In the genomic region with DNA sequence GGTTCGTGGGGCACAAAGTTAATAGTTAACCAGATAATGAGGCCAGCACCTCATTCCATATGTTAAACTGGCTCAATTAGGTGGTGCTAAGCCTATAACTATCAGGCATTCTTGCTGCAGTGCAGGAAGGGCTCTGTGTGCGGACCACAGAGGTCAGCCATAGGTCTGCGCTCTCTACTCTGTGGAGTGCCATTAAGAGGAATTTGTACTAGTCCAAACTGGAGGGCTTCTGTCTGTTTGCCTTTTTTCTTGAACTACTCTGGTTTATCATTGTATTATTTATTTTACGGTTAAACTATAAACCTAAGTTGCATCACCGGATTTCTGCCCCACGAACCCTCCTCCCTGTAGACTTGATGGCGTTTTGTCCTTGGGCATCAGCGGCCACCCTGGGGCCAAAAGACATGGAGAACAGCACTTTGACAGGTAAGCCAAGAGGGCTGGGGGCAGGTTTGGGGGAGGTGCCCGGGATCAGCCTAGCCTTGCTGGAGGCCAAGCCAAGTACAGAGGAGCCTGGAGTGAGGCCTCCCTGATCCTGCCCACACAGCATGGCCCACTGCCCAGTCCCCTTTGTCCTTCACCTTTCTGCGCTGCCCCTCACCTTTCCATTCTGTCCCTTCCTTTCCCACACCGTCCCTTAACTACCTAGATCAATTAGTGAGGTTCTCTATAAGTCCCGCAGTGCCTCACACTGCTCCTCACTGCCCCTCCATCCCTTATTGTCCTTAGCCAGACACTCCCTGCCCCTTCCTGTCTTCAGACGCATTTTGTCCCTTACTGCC, we compare ENCODE assay signal across 8 mouse cellular contexts. TPM values are rescaled to one million over a fixed set of nuclear protein-coding genes. Genes with fewer than 3 reads are reported as not detected.
DNase-seq lines count a peak whose midpoint lies in the region; ATAC-seq lines count a peak whose summit lies in the region.

A gene (plus strand): TSS at position 240 of the 782 bp plus-strand sequence.

- no peaks in the 10 kb centered on the region for H3K9me3 ChIP-seq in megakaryocyte, embryonic 14.5 days
- no peaks in the 10 kb centered on the region for H3K9me3 ChIP-seq in embryonic facial prominence, embryonic 10.5 days
- H3K9me3 ChIP-seq in heart, embryonic 13.5 days: no peaks in the 10 kb centered on the region
- H3K9me3 ChIP-seq in kidney, embryonic 16.5 days (ENCODE audit: low read length): no peaks in the 10 kb centered on the region
- H3K9me3 ChIP-seq in liver, embryonic 15.5 days (replicated peaks): no peaks in the 10 kb centered on the region
- no peaks in the 10 kb centered on the region for H3K9me3 ChIP-seq in neural tube, embryonic 15.5 days (replicated peaks)

- peak within 1 kb of the TSS; percentile 82 for H3K4me2 ChIP-seq in heart, embryonic 13.5 days
- peak within 1 kb of the TSS; percentile 68 for H3K4me2 ChIP-seq in kidney, embryonic 16.5 days (replicated peaks; ENCODE audit: low read depth, low read length)
- H3K4me2 ChIP-seq in liver, embryonic 15.5 days: peak within 1 kb of the TSS; percentile 71
- peak within 1 kb of the TSS; percentile 77 for H3K4me2 ChIP-seq in neural tube, embryonic 15.5 days

- peak within 1 kb of the TSS; percentile 93 for H3K4me3 ChIP-seq in megakaryocyte, embryonic 14.5 days (replicated peaks)
- H3K4me3 ChIP-seq in embryonic facial prominence, embryonic 10.5 days: peak within 1 kb of the TSS; percentile 92
- H3K4me3 ChIP-seq in heart, embryonic 13.5 days: peak within 1 kb of the TSS; percentile 79
- H3K4me3 ChIP-seq in kidney, embryonic 16.5 days (ENCODE audit: low read length): peak within 1 kb of the TSS; percentile 86
- peak within 1 kb of the TSS; percentile 63 for H3K4me3 ChIP-seq in liver, embryonic 15.5 days (replicated peaks)
- H3K4me3 ChIP-seq in neural tube, embryonic 15.5 days (replicated peaks): peak within 1 kb of the TSS; percentile 89

- DNase-seq in embryonic facial prominence, embryonic 10.5 days (ENCODE audit: low spot score): peak; percentile 25
- DNase-seq in spleen, postnatal 4 days (ENCODE audit: low spot score in 2 of 2): no peak

- H3K36me3 ChIP-seq in megakaryocyte, embryonic 14.5 days (replicated peaks; ENCODE audit: low read length): no peaks in the 10 kb centered on the region
- 0 out of 2 replicates have a peak, but pooled peaks cover 2% of the 10 kb centered on the region for H3K36me3 ChIP-seq in embryonic facial prominence, embryonic 10.5 days (replicated peaks)
- H3K36me3 ChIP-seq in heart, embryonic 13.5 days: no peaks in the 10 kb centered on the region
- H3K36me3 ChIP-seq in kidney, embryonic 16.5 days (ENCODE audit: insufficient read depth, low read length): no peaks in the 10 kb centered on the region
- H3K36me3 ChIP-seq in liver, embryonic 15.5 days (replicated peaks): no peaks in the 10 kb centered on the region
- no peaks in the 10 kb centered on the region for H3K36me3 ChIP-seq in neural tube, embryonic 15.5 days

- peak within 1 kb of the TSS; percentile 98 for H3K27ac ChIP-seq in embryonic facial prominence, embryonic 10.5 days (replicated peaks)
- H3K27ac ChIP-seq in heart, embryonic 13.5 days (replicated peaks): peak within 1 kb of the TSS; percentile 98
- peak within 1 kb of the TSS; percentile 90 for H3K27ac ChIP-seq in kidney, embryonic 16.5 days (ENCODE audit: low read length)
- peak within 1 kb of the TSS; percentile 81 for H3K27ac ChIP-seq in liver, embryonic 15.5 days (replicated peaks)
- peak within 1 kb of the TSS; percentile 98 for H3K27ac ChIP-seq in neural tube, embryonic 15.5 days (replicated peaks)

- 41% methylated on average over 13 of the region's 13 CpGs for WGBS in embryonic facial prominence, embryonic 10.5 days
- 54% methylated on average over 13 of the region's 13 CpGs for WGBS in heart, embryonic 13.5 days
- WGBS in kidney, embryonic 16.5 days: 44% methylated on average over 13 of the region's 13 CpGs
- 52% methylated on average over 13 of the region's 13 CpGs for WGBS in liver, embryonic 15.5 days (ENCODE audit: insufficient replicate concordance)
- 42% methylated on average over 13 of the region's 13 CpGs for WGBS in neural tube, embryonic 15.5 days

- H3K9ac ChIP-seq in heart, embryonic 13.5 days: peak within 1 kb of the TSS; percentile 98
- peak within 1 kb of the TSS; percentile 95 for H3K9ac ChIP-seq in kidney, embryonic 16.5 days (replicated peaks; ENCODE audit: low read length)
- H3K9ac ChIP-seq in liver, embryonic 15.5 days: peak within 1 kb of the TSS; percentile 7; the same call in 1 of the 2 replicates
- peak within 1 kb of the TSS; percentile 53 for H3K9ac ChIP-seq in neural tube, embryonic 15.5 days (replicated peaks)

- H3K27me3 ChIP-seq in megakaryocyte, embryonic 14.5 days (replicated peaks): peaks cover 70% of the 10 kb centered on the region
- H3K27me3 ChIP-seq in embryonic facial prominence, embryonic 10.5 days (replicated peaks; ENCODE audit: low read depth, poor library complexity, severe bottlenecking): peaks cover 15% of the 10 kb centered on the region
- H3K27me3 ChIP-seq in heart, embryonic 13.5 days (replicated peaks): peaks cover 3% of the 10 kb centered on the region; the same call in 1 of the 2 replicates
- H3K27me3 ChIP-seq in kidney, embryonic 16.5 days (ENCODE audit: insufficient read depth, low read length): no peaks in the 10 kb centered on the region
- H3K27me3 ChIP-seq in liver, embryonic 15.5 days: peaks cover 49% of the 10 kb centered on the region
- H3K27me3 ChIP-seq in neural tube, embryonic 15.5 days (replicated peaks): no peaks in the 10 kb centered on the region

- peaks cover 18% of the 10 kb centered on the region for H3K4me1 ChIP-seq in megakaryocyte, embryonic 14.5 days
- H3K4me1 ChIP-seq in embryonic facial prominence, embryonic 10.5 days: peaks cover 37% of the 10 kb centered on the region
- H3K4me1 ChIP-seq in heart, embryonic 13.5 days: peaks cover 22% of the 10 kb centered on the region
- peaks cover 32% of the 10 kb centered on the region for H3K4me1 ChIP-seq in kidney, embryonic 16.5 days (ENCODE audit: insufficient read depth, low read length)
- peaks cover 9% of the 10 kb centered on the region for H3K4me1 ChIP-seq in liver, embryonic 15.5 days (replicated peaks)
- peaks cover 26% of the 10 kb centered on the region for H3K4me1 ChIP-seq in neural tube, embryonic 15.5 days

- no peak for ATAC-seq in megakaryocyte, adult 5-6 weeks (ENCODE audit: poor library complexity, severe bottlenecking)
- ATAC-seq in heart, embryonic 13.5 days (ENCODE audit: extremely low read depth, insufficient number of reproducible peaks, low FRiP score, low TSS enrichment): no peak
- peak; percentile 85 for ATAC-seq in kidney, embryonic 16.5 days (ENCODE audit: low FRiP score, low TSS enrichment)
- ATAC-seq in liver, embryonic 15.5 days (ENCODE audit: insufficient read depth): peak; percentile 76
- ATAC-seq in neural tube, embryonic 15.5 days (ENCODE audit: low FRiP score): peak; percentile 12; the same call in 1 of the 2 replicates

RNA-seq across cellular contexts. Expression of the gene that starts here (rescaled TPM):
- polyA plus RNA-seq in megakaryocyte, embryonic 14.5 days (2012; ENCODE audit: insufficient read depth, low replicate concordance): 0.06 TPM in 1 of 2 replicates, not detected in the other
- total RNA-seq in megakaryocyte, adult 5-6 weeks (2015): 1.8 and 3.7 TPM in 2 replicates
- 2.3 and 3.4 TPM in 2 replicates for total RNA-seq in megakaryocyte, adult 5-6 weeks (2017)
- 27.0 and 28.1 TPM in 2 replicates for polyA plus RNA-seq in embryonic facial prominence, embryonic 10.5 days (2016; fragmentation: Nextera tagmentation; extraction: Ambion mirVana)
- 10.1 and 11.3 TPM in 2 replicates for polyA plus RNA-seq in heart, embryonic 13.5 days (2015; fragmentation: Nextera tagmentation; extraction: Ambion mirVana)
- 32.8 and 33.4 TPM in 2 replicates for polyA plus RNA-seq in kidney, embryonic 16.5 days (2015; fragmentation: Nextera tagmentation; extraction: Ambion mirVana)
- polyA plus RNA-seq in liver, embryonic 15.5 days (2015; fragmentation: Nextera tagmentation; extraction: Ambion mirVana): 40.1 and 41.3 TPM in 2 replicates
- polyA plus RNA-seq in neural tube, embryonic 15.5 days (2015; fragmentation: Nextera tagmentation; extraction: Ambion mirVana): 51.8 and 57.4 TPM in 2 replicates

Comparison
In these comparisons a context has a peak if more than half of its experiments do, and no peak if none do; other contexts are left out.
1. RNA of the gene that starts here (polyA plus RNA-seq): 51.8 to 57.4 TPM in neural tube, embryonic 15.5 days, 40.1 to 41.3 TPM in liver, embryonic 15.5 days, 32.8 to 33.4 TPM in kidney, embryonic 16.5 days, 27.0 to 28.1 TPM in embryonic facial prominence, embryonic 10.5 days and 10.1 to 11.3 TPM in heart, embryonic 13.5 days; 0.06 TPM in megakaryocyte, embryonic 14.5 days; every median in the first group is over 10 times any median in the second.
2. ATAC-seq: peak in kidney, embryonic 16.5 days (single experiment), liver, embryonic 15.5 days (single experiment) and neural tube, embryonic 15.5 days (single experiment); none in megakaryocyte, adult 5-6 weeks (single experiment) and heart, embryonic 13.5 days (single experiment).
3. H3K9ac ChIP-seq: peak in every context shown above with its lines; median percentile 98 in heart, embryonic 13.5 days; 95 in kidney, embryonic 16.5 days; 53 in neural tube, embryonic 15.5 days; 7 in liver, embryonic 15.5 days.
4. Peak in every context shown above with its lines, with median percentiles within 50 percentile points of each other: H3K4me3 ChIP-seq, H3K27ac ChIP-seq and H3K4me2 ChIP-seq.